Mouse (Mus musculus) adrenal gland, postnatal 25 days (tissue): Measurements from ENCODE around the gene Ptprm. TPM values are rescaled to one million over a fixed set of nuclear protein-coding genes. Genes with fewer than 3 reads are reported as not detected.

Source experiments
- DNase-seq: peaks from one replicate; pipeline ENCODE4 v3.0.0; 2021; ENCODE audit warnings: mixed read lengths
- total RNA-seq: library from RNA; stranded (reverse); gene quantifications from 2 replicates; pipeline ENCODE4 v1.2.3, GENCODE M21; 2021

Gene Ptprm
- total RNA-seq, 1 experiment from 2014 or later, result 41.0 TPM

DNA sequence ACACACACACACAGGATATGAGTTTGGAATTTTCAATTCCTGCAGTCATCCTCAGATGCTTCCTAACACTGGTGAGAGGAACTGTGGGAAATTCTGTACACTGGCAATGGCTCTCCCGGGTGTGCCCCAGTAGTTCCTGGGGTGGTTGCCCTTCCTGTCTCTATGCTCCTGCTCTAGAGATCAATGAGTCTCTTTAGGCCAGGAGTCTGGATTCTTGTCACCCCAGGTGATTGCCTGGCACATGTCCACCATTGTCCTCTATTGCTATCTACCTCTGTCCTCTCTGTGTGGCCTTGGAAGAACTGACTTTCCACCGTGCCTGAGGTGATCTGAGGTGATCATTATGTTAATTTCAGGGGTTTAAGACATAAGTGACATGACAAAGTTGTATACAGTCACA lies 10.8 kb downstream of the Ptprm start:
- no peak for DNase-seq

DNA sequence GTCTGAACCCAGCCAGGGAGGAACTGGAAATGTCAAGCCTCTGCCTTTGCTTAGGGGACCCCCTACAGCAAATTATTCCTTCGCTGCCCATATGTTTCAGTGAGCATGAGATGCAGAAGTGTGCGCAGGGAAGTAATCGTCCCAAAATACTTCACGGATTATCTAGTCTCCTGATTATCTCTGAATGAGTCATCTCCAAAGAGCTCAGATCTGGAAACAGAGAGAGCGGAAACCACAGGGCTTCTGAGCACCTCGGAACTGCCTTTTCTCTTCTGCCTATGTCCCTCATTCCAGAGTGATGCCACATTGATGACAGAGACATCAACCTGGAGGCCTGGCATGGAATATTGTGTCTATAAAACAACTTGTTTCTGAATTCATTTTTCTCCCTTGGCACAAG lies 11.3 kb downstream of the Ptprm start:
- no peak for DNase-seq

DNA sequence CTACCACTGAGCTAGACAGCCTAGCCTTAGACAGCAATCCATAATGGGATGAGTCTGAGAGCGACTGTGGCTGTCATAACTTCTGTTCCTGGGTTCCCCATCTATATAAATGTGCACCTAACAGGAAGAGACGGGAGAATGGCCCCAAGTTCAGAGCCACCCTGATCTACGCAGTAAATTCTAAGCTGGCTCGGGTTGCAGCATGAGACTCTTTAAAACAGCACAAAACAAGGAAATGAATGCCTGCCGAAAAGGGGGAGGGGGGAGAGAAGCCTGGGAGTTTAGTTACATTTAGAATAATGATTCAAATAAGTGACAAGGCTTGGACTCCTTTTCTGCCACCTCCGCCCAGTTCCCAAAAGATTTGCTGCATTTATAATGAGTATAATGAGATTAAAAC lies 13.9 kb downstream of the Ptprm start:
- no peak for DNase-seq

DNA sequence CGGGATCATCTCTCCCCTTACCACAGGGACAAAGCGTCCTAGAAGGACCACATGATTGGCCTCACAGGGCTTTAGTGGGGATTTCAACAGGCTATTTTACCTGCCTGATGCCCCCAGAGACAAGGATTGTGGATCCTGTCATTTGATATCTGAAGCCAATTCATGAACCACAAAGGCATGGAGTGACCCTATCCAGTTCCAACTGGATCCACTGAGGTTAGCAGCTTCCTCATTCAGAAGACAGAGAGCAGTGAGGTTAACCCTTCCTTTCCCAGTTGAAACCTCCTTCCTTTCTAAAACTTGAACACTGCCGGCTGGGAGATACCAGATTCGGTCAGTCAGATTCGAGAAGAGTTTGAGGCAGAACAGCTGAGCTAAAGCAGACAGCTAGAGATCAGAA lies 14.7 kb downstream of the Ptprm start:
- DNase-seq, result no peak

DNA sequence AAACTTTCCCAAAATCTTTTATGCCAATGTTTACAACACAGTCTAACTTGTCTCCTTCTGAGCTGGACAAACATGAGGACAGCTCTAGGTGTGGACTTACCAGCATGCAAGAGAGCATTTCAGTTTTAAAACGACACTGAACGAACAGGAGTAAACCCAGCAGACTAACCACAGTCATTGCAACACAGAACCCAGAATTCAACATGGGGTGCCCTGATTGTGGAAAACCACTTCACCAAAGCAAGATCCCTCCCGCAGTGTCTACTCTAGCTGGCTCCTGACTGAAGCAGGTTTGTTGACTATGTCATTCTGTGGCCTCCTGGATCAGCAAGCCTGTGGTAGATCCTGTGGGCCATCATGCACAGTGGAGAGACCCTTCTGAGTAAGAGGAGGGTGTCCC lies 19.9 kb downstream of the Ptprm start:
- no peak for DNase-seq

DNA sequence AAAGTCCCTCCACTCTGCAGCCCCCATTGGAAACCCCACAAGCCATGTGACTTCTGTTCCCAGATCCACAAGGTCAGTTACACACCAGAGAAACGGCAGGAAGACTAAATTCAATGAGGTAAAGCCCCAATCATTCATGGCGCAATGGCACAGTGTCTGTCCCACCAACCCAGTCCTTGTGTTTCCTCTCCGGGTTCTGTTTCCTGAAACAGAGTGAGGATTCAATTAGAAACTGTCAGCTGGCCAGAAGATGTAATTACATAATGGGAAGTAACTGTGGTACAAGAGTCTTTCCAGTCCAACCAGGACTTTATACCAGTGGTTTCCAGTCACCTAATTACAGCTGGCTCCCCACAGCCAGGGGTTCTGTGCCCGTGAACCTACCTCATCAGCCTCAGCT lies 24.8 kb downstream of the Ptprm start:
- no peak for DNase-seq

DNA sequence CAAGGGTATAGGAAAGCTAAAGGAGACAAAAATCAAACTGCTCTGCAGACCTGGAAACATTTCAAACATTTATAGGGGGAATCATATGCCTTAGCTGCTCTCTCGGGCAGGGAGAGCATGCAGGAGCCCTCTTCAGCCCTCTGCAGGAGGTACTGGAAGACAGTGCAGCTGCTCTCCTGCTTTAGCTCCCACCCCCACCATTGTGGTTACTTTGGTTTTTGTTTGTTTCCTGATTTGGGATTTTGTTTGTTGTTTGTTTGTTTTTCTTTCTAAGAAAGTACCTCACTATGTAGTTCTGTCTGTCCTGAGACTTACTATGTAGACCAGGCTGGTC lies 29.8 kb downstream of the Ptprm start:
- no peak for DNase-seq

DNA sequence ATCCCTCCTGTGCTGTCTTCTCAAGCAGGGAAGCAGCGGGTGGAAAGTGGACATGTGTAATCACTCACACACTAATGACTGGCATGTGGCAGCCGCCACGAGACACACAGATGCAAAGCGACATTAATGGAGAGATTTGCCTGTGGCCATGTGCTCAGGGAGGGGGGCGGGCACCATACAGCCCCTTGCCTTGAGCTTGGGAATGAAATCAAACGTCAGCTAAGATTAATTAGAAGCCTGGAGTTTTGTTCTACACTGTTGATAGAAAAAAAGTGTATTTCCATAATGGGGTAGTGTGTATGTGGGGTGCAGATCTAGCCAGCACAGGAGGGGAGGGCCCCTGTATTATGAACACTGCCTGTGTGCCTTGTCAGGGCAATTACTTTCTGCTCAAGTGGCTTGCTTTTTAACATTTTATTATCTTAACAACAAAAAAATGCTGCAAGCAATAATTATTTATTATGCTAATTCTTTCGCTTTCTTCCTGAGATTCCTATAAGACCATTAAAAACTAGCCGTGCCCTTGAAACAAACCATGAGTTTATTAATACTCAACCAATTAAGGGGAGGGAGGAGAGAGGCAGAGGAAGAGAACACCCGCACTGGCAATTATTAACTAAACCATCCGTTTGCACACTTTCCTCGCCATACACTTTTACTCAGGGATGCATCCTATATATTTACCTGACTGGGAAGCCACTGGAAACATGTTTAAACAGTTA lies 30.3 kb downstream of the Ptprm start:
- DNase-seq, result no peak

DNA sequence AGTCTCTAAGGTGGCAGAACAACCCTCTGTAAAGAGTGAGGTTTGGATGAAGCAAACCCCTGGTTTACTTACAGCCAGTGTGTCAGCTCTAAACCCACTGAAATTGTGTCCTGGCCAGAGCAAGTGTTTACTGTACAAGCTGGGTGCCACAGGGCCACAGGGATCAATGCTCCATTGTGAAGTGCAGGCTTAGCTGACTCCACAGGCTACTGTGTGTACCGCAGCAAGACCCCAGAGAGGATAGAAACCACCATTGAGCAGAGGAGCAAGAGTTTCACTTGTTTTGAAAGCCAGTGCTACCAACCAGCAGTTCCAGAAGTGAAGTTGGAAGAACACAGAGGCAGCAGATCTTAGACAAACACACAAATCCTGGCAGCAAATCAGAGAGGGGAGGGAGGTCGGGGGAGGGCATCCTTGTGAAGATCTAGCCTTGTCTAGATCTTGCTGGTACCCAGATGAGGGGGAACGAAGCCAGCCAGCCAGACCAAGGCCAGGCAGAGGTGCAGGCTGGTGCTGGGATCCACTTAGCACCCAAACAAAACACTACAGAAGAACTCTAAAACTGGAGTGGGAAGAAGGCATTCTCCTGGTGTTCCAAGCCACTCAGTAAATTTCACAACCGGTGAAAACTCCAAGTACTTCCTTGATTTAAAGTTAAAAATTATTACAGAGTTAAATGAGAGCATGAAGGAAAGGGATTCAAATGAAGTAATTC lies 39.6 kb downstream of the Ptprm start:
- no peak for DNase-seq

DNA sequence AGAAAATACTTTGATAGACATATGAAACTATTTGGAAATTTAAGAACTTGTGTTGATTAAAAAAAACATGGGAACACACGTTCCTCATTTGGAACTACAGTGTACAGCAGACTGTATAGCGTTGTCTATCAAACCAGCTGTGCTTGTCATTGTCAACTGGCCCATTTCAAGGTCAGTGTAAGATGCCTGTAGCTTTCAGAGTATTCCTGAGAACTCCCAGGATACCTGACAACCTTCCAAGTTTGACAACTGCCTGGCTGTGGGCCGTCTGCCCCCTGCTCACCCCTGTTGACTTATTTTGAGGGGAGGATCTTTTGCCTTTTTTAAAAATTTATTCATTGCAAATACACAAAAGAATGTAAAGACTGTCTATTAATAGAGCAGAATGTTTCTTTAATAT lies 45.8 kb downstream of the Ptprm start:
- no peak for DNase-seq

DNA sequence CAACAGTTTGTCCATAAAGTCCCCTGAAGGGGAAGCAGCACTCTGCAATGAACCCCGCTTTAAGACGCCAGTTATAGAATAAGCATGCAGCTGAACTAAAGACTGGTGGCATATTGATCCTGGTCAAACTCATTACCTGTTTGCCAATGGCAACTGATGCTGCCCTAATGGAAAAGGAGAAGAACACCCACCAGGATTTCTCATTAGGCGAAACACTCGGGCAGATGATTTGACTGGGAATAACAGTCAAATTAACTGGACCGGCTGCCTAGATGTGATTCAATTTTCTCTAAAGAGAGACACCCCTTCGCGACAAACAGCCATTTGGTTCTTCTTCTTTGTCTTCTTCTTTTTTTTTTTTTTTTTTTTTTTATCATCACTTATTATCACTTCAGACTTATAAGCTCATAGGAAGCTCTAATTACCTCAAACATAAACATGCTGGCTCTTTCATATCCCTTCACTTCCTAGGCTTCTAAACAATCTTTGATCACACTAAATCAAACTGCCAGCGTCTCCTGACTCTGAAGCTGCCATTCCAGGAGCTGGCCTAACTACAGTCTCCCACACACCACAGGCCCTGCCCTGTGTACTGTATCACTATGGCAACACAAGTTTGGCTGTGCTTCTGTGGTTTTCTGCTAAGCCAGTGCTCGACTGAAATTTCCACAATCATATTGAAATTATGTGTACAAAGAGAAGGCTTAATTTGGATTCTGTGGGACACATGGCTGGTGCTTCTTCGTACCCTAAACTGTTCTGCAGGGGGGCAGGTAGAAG lies 48.0 kb downstream of the Ptprm start:
- no peak for DNase-seq

DNA sequence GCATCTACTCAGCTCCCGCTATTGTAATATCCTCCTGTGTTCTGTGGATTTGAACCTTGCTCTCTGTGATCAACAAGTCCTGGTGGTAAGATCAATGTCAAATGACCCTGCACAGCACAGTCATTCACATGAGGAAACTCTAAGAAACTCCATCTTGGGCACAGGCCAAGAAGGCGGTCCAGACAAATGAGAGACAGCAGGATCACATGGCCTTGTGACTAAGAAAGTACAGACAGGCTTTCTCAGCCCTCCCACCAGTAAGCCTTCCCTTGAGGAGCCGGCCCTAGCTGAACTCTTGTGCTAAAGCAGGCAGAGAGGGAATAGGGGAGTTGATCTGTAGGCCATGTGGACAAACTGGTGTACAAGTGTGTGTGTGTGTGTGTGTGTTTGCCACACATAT lies 49.4 kb downstream of the Ptprm start:
- peak; percentile 69 for DNase-seq

DNA sequence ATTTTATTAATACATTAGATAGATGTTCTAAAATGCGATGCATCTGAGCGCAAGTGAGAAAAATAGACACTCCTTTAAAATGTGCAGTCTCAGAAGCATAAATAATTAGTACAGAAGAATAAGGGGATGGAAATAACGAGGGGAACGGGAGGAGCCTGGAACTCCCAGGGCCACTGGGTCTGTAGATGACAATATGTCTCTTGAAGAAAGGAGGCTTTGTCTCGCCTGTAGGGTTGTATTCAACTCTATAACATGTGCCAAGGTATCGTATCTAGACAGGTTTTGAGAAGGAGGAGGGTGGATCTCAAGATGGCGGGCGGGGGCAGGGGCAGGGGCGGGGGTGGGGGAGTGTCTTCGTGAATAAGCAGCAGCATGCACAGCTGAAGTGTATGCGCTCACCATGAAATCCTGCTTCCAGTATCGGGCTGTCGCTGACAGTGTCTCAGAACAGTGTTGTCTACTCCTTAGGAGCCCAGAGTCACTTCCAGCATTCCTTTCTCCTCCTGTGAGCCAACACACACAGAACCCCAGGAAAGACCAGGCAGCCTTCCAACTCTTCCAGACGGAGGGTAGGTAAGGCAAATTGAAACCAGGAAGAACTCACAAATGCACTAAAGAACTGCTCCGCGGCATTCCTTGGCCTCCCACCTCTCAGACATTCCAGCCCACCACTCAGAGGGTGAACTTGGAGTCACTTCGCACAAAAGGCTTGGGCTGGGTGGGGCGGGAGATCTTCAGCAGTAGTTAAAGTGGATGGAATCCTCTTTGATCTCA lies 50.7 kb downstream of the Ptprm start:
- no peak for DNase-seq

DNA sequence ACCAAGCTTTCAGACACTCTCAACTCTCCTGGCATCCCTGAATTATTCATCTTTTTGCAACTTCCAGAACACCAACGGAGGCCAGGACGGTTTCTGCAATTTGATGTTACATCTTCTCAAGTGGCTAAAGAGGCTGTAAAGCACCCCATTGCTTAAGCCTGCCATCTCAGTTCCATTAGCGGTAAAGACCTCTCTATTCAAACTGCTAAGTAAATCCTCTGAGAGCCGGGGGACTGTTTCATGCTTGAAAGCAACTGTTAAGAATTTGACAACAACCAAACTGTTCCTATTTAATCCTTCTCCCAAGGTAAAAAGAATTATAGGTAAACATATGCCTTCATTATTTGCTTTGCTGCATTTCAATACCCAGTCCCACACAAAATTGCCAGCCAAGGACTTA lies 51.7 kb downstream of the Ptprm start:
- no peak for DNase-seq

DNA sequence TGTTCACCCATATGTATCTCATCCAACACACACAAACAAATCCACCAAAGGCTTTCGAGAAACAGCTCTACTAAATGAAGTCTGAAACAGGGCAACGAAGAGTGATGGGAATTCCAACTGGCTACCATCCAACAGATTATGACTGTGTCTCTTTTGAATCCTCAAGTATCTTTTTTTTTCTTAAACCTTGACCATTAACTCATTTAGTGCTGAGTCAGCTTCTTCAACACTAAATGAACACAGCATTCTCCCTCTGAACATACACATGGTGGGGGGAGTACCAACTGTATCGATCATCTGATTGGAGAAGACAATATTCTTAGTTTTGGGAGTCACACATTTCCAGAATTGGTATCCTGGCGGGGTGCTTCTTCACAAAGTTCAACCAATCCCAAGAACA lies 52.2 kb downstream of the Ptprm start:
- DNase-seq, result no peak

DNA sequence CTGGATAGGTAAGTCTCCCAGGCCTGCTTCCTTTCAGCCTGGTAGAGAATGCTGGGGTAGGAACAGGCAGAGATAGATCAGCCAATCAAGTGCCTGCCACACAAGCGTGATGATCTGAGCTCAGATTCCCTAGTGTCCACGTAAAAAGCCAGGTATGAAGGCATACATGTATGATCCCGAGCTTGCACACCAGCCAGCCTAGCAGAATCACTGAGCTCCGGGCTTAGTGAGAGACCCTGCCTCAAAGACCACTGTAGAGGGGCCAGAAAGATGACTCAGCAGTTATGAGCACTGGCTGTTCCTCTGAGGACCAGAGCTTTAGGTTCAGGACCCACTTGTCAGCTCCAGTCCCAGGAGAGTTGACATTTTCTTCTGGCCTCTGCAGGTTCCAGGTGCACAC lies 52.9 kb downstream of the Ptprm start:
- DNase-seq, result no peak

DNA sequence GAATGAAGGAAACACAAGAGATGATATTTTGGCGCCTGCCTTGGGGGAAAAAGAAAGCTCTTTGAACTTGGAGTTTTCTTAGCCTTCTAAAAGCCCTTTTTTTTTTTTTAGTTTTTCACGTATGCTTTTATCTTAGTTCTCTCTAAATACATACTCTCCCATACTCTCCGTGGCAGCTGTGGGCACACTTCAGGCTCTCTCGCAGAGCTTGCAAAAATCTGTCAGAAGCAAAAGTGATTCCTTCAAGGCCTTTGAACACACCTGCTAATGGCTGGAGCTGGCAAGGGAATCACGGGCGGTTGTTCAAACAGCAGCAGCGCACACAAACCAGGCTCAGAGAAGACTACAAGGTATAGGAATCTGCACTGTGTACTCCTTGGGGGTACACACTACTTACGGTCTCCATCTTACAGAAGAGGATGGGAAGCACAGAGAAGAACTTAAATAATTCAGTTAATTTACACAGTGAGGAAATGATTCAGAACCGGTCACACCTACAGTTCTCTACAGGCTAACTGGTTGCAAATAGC lies 55.9 kb downstream of the Ptprm start:
- no peak for DNase-seq

DNA sequence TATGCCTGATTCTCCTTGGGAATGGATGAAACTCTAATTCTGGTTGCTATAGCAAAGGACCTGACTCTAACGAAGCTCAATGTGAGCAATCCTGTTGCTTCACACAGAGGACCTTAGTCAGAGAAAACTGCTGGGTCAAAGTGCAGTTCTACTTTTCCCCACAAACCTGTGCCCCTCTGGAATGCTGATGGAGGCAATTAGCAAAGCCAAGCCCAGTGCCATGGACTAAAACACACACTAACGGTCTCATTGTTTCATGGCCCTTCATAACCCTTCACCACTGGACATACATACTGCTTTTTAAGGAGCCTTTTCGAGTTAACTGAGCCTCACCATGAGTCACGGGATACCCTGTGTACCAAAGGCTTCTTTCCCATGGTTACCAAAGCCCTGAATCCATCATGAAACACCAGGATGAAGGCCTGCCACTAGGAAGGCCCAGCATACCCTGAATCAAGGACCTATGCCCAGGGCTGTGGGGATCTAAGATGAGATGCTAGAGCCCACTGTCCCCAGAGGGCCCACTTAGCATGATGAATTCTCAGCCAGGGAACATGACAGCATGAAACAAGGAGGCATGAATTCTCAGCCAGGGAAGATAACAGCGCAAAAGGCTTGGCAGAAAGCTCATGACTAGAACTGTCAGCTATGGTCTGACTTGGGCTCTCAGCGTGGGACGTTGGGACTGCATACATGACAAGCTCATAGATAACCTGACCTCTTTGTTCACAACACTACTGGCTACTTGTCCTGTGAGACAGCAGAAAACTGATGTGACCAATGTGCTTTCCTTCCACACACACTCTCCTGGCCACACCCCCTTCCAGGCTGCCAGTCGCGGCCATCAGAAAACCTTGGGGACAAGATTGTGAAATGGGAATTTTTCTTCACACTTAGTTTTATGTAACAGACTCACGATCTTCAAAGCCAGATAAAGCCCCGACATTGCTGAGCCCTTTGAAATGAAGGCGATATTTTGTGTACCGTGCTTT lies 57.4 kb downstream of the Ptprm start:
- DNase-seq, result peak; percentile 37

DNA sequence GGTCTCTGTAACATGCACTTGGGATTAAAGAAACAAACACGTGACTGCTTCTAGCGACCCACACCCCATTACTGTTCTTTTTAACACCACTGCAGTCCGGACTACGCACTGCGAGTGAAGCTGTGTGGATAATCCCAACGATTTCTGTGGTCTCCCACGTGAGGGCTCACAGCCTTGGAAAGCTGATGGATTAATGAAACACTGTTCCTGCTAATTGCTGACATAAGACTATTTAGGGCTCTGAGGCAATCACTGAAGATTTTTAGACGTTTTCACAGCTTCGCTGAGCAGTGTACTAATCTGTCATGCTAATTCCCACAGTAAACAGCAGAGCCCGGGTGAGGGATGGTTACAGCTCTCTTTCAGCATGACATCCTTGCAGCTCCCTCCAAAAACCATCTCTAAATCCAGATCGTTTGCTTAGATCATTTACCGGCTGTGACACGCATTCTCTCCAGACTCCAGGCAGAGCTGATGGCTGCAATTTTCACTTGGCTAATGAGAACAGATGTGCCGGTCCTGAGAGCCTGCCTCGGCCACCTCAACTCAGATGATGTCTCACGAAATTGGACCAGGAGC lies 63.5 kb downstream of the Ptprm start:
- DNase-seq, result no peak

DNA sequence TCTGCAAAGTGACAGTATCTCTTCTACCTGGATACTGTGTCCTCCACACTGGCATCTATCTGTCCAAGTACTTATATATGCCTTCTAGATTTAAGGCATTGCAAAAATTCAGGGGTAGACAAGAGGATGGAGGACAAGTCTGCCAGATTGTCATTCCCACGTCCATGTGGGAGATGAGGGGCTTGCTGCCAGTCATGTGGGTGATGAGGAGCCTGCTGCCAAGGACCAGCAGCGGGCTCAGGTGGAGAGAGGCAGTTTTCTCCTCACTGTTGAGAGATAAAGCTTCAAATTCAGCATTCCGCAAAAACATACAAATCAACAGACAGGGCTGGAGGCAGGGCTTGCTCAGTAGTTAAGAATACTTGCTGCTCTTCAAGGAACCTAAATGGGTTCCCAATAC lies 66.8 kb downstream of the Ptprm start:
- DNase-seq, result no peak

DNA sequence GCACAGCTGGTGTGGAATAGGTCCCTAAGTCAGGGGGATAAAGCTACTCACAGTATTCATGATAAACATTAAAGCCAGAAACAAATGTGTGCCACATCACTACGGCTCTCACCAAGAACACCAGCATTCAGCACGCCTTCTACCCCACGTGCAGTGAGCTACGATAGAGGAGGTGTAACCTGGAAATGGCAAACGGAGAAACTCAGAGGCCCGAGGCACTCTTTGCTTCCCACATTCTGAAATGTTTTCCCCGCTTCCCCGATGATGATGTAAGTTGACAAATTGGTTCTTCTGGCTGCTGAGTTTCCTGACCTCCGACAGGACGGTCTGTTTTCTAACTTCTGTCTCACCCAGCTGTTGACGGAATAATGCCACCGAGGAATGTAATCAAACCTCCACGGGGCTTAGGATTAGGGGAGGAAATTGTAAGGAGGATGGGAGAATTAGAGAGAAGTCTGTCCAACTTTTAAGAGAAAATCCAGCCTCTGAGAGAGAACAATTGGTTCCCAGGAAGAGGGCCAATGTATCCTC lies 72.6 kb downstream of the Ptprm start:
- DNase-seq, result no peak
